8 mouse cellular contexts compared by ENCODE assay signal in the genomic region with DNA sequence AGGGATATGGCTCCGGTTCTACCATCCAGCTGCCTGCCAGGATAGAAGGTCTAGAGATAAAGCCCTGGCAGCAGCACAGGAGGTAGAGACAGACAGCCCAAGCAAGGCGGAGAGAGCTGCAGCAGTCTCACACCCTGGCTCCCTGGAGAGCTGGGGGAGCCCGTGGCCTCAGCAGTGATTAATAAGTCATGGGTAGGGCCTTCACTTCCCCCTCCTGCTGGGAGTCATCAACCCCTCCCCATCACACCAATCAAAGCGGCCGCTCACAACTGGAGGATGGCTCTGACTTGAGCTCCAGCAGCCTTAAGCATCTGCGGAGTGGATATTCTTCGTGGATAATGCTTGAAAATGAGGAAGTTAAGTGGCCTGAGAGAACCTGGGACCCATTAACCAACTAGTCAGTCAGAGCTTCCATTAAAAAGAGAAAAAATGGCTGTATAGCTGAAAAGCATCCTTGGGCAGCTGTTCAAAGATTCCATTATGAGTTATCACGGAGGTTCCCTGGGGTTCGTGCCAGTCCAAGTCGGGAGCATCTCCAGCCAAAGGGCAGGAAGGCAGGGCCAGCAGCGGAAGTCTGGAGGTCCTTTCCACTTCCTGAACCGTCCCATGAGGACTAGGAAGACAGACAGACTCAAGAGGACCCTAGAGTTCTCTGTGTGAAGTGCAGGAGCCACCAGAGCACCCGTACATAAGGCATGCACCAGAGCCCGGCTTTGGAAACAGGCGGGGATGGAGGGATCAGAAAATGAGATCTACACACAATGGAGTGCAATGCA. TPM values are rescaled to one million over a fixed set of nuclear protein-coding genes. Genes with fewer than 3 reads are reported as not detected.
DNase-seq lines count a peak whose midpoint lies in the region; ATAC-seq lines count a peak whose summit lies in the region.

No protein-coding gene starts in this region.

- no peak overlapping the region for H3K4me2 ChIP-seq in forebrain, embryonic 11.5 days (ENCODE audit: low read depth, low read length, severe bottlenecking)
- H3K4me2 ChIP-seq in hindbrain, embryonic 14.5 days (replicated peaks): no peak overlapping the region

- ATAC-seq in forebrain, embryonic 11.5 days (replicated peaks; ENCODE audit: low FRiP score): 0 out of 2 replicates have a peak, but pooled peaks have one; percentile 40
- peak; percentile 51; the same call in 1 of the 2 replicates for ATAC-seq in hindbrain, embryonic 14.5 days (ENCODE audit: low FRiP score)

- peak; percentile 13 for DNase-seq in ovary, adult 18-20 months (ENCODE audit: low spot score)
- no peak for DNase-seq in ovary, postnatal 14 days (ENCODE audit: low spot score)
- no peak for DNase-seq in forebrain, embryonic 11.5 days (ENCODE audit: low spot score)
- DNase-seq in hindbrain, embryonic 14.5 days (ENCODE audit: low spot score): no peak
- DNase-seq in lung, postnatal 36 days: peak; percentile 35
- DNase-seq in spleen, postnatal 4 days (ENCODE audit: low spot score in 2 of 2): no peak
- DNase-seq in frontal cortex, postnatal 36 days (ENCODE audit: low spot score in 2 of 2): no peak
- no peak for DNase-seq in left cerebral cortex, postnatal 4 days

- H3K4me3 ChIP-seq in forebrain, embryonic 11.5 days (ENCODE audit: low read depth, low read length): no peak overlapping the region
- no peak overlapping the region for H3K4me3 ChIP-seq in hindbrain, embryonic 14.5 days (replicated peaks; ENCODE audit: low read length)

- H3K36me3 ChIP-seq in forebrain, embryonic 11.5 days (ENCODE audit: control insufficient read depth, insufficient read depth, low read length): no peaks in the 10 kb centered on the region
- no peaks in the 10 kb centered on the region for H3K36me3 ChIP-seq in hindbrain, embryonic 14.5 days (replicated peaks; ENCODE audit: control insufficient read depth, insufficient read depth)

- no peaks in the 10 kb centered on the region for H3K27me3 ChIP-seq in forebrain, embryonic 11.5 days (ENCODE audit: control insufficient read depth, insufficient read depth, low read length)
- H3K27me3 ChIP-seq in hindbrain, embryonic 14.5 days (ENCODE audit: control insufficient read depth, insufficient read depth, low read length): no peaks in the 10 kb centered on the region

- intact Hi-C loops in left cerebral cortex, postnatal 4 days (cut with DNase I): no loop called here

- 61% methylated on average over 15 of the region's 15 CpGs for WGBS in forebrain, embryonic 11.5 days
- WGBS in hindbrain, embryonic 14.5 days: 39% methylated on average over 15 of the region's 15 CpGs

- H3K9me3 ChIP-seq in forebrain, embryonic 11.5 days (ENCODE audit: control insufficient read depth, low read length): no peaks in the 10 kb centered on the region
- no peaks in the 10 kb centered on the region for H3K9me3 ChIP-seq in hindbrain, embryonic 14.5 days (ENCODE audit: control insufficient read depth, low read length)

- 0 out of 2 replicates have a peak, but pooled peaks cover 2% of the 10 kb centered on the region for H3K4me1 ChIP-seq in forebrain, embryonic 11.5 days (replicated peaks; ENCODE audit: control insufficient read depth, insufficient read depth, low read length)
- H3K4me1 ChIP-seq in hindbrain, embryonic 14.5 days (replicated peaks; ENCODE audit: control insufficient read depth, insufficient read depth, low read length): peaks cover 11% of the 10 kb centered on the region

- H3K9ac ChIP-seq in forebrain, embryonic 11.5 days (ENCODE audit: low read length): no peak overlapping the region
- no peak overlapping the region for H3K9ac ChIP-seq in hindbrain, embryonic 14.5 days

- H3K27ac ChIP-seq in forebrain, embryonic 11.5 days (ENCODE audit: low read depth, low read length): no peak overlapping the region
- H3K27ac ChIP-seq in hindbrain, embryonic 14.5 days: peak overlapping the region; percentile 29; the same call in 1 of the 2 replicates

RNA-seq across cellular contexts. Expression of gene Ldlrad3, which starts 19.4 kb away (rescaled TPM):
- polyA plus RNA-seq in forebrain, embryonic 11.5 days (2014; fragmentation: Nextera tagmentation; extraction: Ambion mirVana): 56.8 and 60.7 TPM in 2 replicates
- polyA plus RNA-seq in hindbrain, embryonic 14.5 days (2014; fragmentation: Nextera tagmentation; extraction: Ambion mirVana): 28.4 and 29.4 TPM in 2 replicates
- 10 to 100 TPM; 21.6 to 23.0 TPM for total RNA-seq in left cerebral cortex, postnatal 4 days (2021)

Comparison
In these comparisons a context has a peak if more than half of its experiments do, and no peak if none do; other contexts are left out.
1. DNase-seq: peak in ovary, adult 18-20 months (single experiment) and lung, postnatal 36 days (single experiment); none in ovary, postnatal 14 days (single experiment), forebrain, embryonic 11.5 days (single experiment), hindbrain, embryonic 14.5 days (single experiment), spleen, postnatal 4 days (0 of 2), frontal cortex, postnatal 36 days (0 of 2) and left cerebral cortex, postnatal 4 days (single experiment).